Mouse (Mus musculus): ENCODE data around the gene Pgbd5. TPM values are rescaled to one million over a fixed set of nuclear protein-coding genes. Genes with fewer than 3 reads are reported as not detected.

Pgbd5 gene
- total and polyA plus RNA-seq, 3 experiments, result 0.89 to 3.9 (median 3.1) TPM

- TF ChIP-seq MXI1 (IDR thresholded peaks at IDR 0.05; ENCODE audit: low read depth, low read length) (no peak), KAT2A (IDR thresholded peaks at IDR 0.05; ENCODE audit: insufficient replicate concordance, low read length) (no peak), POLR2AphosphoS2 (IDR thresholded peaks at IDR 0.05; ENCODE audit: low read depth, low read length) (no peak), MAFK (IDR thresholded peaks at IDR 0.05; ENCODE audit: insufficient replicate concordance, low read length) (no peak), CHD2 (IDR thresholded peaks at IDR 0.05; ENCODE audit: low read length) (no peak), NELFE (IDR thresholded peaks at IDR 0.05; ENCODE audit: low read depth, low read length) (no peak)
These were observed 63.1 kb downstream of the Pgbd5 start (continued) for GRCm38 (mm10) chr8:124376406-124376805.

- in situ Hi-C loops (cut with MboI; ENCODE audit: low pct_ligation_motif_present, low pct_unique_long_range_greater_than_20kb, low sequenced_read_pairs), result no loop called here
- dilution Hi-C loops (cut with MboI; ENCODE audit: extremely low pct_ligation_motif_present, extremely low pct_unique_long_range_greater_than_20kb, low sequenced_read_pairs), result no loop called here
These were observed 63.7 kb downstream of the Pgbd5 start for GRCm38 (mm10) chr8:124375727-124376126.

DNA sequence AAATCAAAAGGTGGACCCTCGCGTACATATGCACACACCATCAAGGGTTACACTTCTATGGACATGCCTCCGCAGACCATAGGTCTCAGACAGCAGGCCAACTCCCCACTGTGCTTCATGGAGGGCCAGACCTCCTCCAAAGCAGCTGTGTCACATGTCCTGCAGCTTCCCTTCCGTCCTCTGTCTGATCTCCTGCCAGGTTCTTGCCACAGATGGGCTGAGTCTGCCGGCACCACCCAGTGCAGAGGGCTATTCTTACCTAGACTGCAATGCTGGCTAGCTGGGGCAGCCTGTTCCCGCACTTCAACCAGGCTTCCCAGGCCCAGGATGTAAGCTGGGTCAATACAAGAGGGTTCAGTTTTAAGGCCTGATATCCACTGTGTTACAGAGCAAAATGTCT lies 64.3 kb downstream of the Pgbd5 start:
- Histone ChIP-seq H3K4me1 (ENCODE audit: control insufficient read depth in 1 of 2, insufficient read depth in 2 of 2) (peaks cover 50 to 74% of the 10 kb centered on the region in 2 experiments), H3K27me3 (replicated peaks) (no peaks in the 10 kb centered on the region), H3K36me3 (replicated peaks in 1 of 2; ENCODE audit: control insufficient read depth in 1 of 2, insufficient read depth in 1 of 2, low read length in 1 of 2) (peaks cover 0 to 2% of the 10 kb centered on the region in 2 experiments), H3K27ac (ENCODE audit: insufficient read depth, low read depth) (no peak overlapping the region), H3K9me3 (replicated peaks; ENCODE audit: low read length) (no peaks in the 10 kb centered on the region), H3K4me3 (replicated peaks in 1 of 3; ENCODE audit: low read depth in 2 of 3, low read length in 2 of 3, poor library complexity in 1 of 3) (peak overlapping the region in 2 of 3 experiments; percentile 40 to 53), H3K9ac (ENCODE audit: insufficient read depth, low read depth) (no peak overlapping the region), H3K79me2 (replicated peaks; ENCODE audit: control insufficient read depth, extremely low read depth, insufficient read depth, poor library complexity, severe bottlenecking) (no peaks in the 10 kb centered on the region), H3K4me2 (ENCODE audit: insufficient read depth, low read depth, poor library complexity, severe bottlenecking) (no peak overlapping the region; the same call in 1 of the 2 replicates)
- in situ Hi-C loops (cut with MboI; ENCODE audit: low pct_ligation_motif_present, low pct_unique_long_range_greater_than_20kb, low sequenced_read_pairs), result no loop called here
- dilution Hi-C loops (cut with MboI; ENCODE audit: extremely low pct_ligation_motif_present, extremely low pct_unique_long_range_greater_than_20kb, low sequenced_read_pairs), result no loop called here
- no peak for TF ChIP-seq ZNF384 (IDR thresholded peaks at IDR 0.05; ENCODE audit: low read depth, low read length)
- no peak for TF ChIP-seq E2F4 (IDR thresholded peaks at IDR 0.05; ENCODE audit: insufficient replicate concordance, low read depth, low read length)
- TF ChIP-seq CHD2 (IDR thresholded peaks at IDR 0.05; ENCODE audit: low read length), result no peak
- no peak for TF ChIP-seq JUN (IDR thresholded peaks at IDR 0.05; ENCODE audit: insufficient read depth, low read depth, low read length)
- no peak for TF ChIP-seq JUND (conservative IDR thresholded peaks at IDR 0.05; ENCODE audit: low read depth, low read length)
- DNase-seq (ENCODE audit: extremely low read depth), result no peak

More at GRCm38 (mm10) chr8:124375727-124376126, 63.7 kb downstream of the Pgbd5 start:
- Histone ChIP-seq H3K9me3 (replicated peaks; ENCODE audit: low read length) (no peaks in the 10 kb centered on the region), H3K36me3 (replicated peaks in 1 of 2; ENCODE audit: control insufficient read depth in 1 of 2, insufficient read depth in 1 of 2, low read length in 1 of 2) (no peaks in the 10 kb centered on the region), H3K4me1 (ENCODE audit: control insufficient read depth in 1 of 2, insufficient read depth in 2 of 2) (peaks cover 50 to 69% of the 10 kb centered on the region in 2 experiments), H3K9ac (ENCODE audit: insufficient read depth, low read depth) (peak overlapping the region; percentile 17; the same call in 1 of the 2 replicates), H3K27ac (ENCODE audit: insufficient read depth, low read depth) (no peak overlapping the region), H3K27me3 (replicated peaks) (no peaks in the 10 kb centered on the region), H3K4me2 (ENCODE audit: insufficient read depth, low read depth, poor library complexity, severe bottlenecking) (peak overlapping the region; percentile 44), H3K79me2 (replicated peaks; ENCODE audit: control insufficient read depth, extremely low read depth, insufficient read depth, poor library complexity, severe bottlenecking) (no peaks in the 10 kb centered on the region), H3K4me3 (replicated peaks in 1 of 3; ENCODE audit: low read depth in 2 of 3, low read length in 2 of 3, poor library complexity in 1 of 3) (peak overlapping the region in 2 of 3 experiments; percentile 40 to 53)
- TF ChIP-seq NRF1 (IDR thresholded peaks at IDR 0.05; ENCODE audit: low read depth, low read length) (no peak), MYC (IDR thresholded peaks at IDR 0.05; ENCODE audit: low read depth, low read length) (no peak), MAFK (IDR thresholded peaks at IDR 0.05; ENCODE audit: insufficient replicate concordance, low read length) (no peak), ZC3H11A (IDR thresholded peaks at IDR 0.05; ENCODE audit: low read depth, low read length) (no peak), TCF12 (IDR thresholded peaks at IDR 0.05; ENCODE audit: low read depth, low read length) (no peak), CHD2 (IDR thresholded peaks at IDR 0.05; ENCODE audit: low read length) (no peak), USF1 (IDR thresholded peaks at IDR 0.05; ENCODE audit: low read depth, low read length) (no peak), SIN3A (IDR thresholded peaks at IDR 0.05; ENCODE audit: low read length) (no peak), MEF2A (IDR thresholded peaks at IDR 0.05; ENCODE audit: borderline replicate concordance, low read depth, low read length) (no peak), E2F4 (IDR thresholded peaks at IDR 0.05; ENCODE audit: insufficient replicate concordance, low read depth, low read length) (no peak), MXI1 (IDR thresholded peaks at IDR 0.05; ENCODE audit: low read depth, low read length) (no peak), CTCF (conservative IDR thresholded peaks at IDR 0.05 in 1 of 2, IDR thresholded peaks at IDR 0.05 in 1 of 2; ENCODE audit: low read depth in 2 of 2, low read length in 2 of 2) (no peak), ZNF384 (IDR thresholded peaks at IDR 0.05; ENCODE audit: low read depth, low read length) (no peak), USF2 (conservative IDR thresholded peaks at IDR 0.05; ENCODE audit: low read depth, low read length) (no peak), CHD1 (IDR thresholded peaks at IDR 0.05; ENCODE audit: low read depth, low read length) (no peak), JUN (IDR thresholded peaks at IDR 0.05; ENCODE audit: insufficient read depth, low read depth, low read length) (no peak), KAT2A (IDR thresholded peaks at IDR 0.05; ENCODE audit: insufficient replicate concordance, low read length) (no peak)
- DNase-seq (ENCODE audit: extremely low read depth), result no peak

All from CH12.LX (cell line).